Mouse (Mus musculus) ES-E14 (cell line): ENCODE data around the gene Col4a3.

ENCODE experiments used
- CHD2 ChIP-seq: IDR thresholded peaks from 2 replicates; pipeline ENCODE4 v1.6.1; 2014; ENCODE audit warnings: mild to moderate bottlenecking, low read depth, low read length, inconsistent platforms
- HCFC1 ChIP-seq: IDR thresholded peaks from 2 replicates; pipeline ENCODE4 v1.6.1; 2012; ENCODE audit warnings: low read length, inconsistent platforms, borderline replicate concordance; ENCODE audit not compliant: insufficient read depth
- MAFK ChIP-seq: IDR thresholded peaks from 2 replicates; pipeline ENCODE4 v1.6.1; 2014; ENCODE audit warnings: mild to moderate bottlenecking, low read depth, low read length, inconsistent platforms; ENCODE audit not compliant: insufficient read depth
- ZC3H11A ChIP-seq: IDR thresholded peaks from 2 replicates; pipeline ENCODE4 v1.6.1; 2012; ENCODE audit warnings: low read depth, mild to moderate bottlenecking, inconsistent platforms, low read length, borderline replicate concordance
- ZNF384 ChIP-seq: IDR thresholded peaks from 2 replicates; pipeline ENCODE4 v1.6.1; 2012; ENCODE audit warnings: low read depth, low read length, inconsistent platforms

DNA sequence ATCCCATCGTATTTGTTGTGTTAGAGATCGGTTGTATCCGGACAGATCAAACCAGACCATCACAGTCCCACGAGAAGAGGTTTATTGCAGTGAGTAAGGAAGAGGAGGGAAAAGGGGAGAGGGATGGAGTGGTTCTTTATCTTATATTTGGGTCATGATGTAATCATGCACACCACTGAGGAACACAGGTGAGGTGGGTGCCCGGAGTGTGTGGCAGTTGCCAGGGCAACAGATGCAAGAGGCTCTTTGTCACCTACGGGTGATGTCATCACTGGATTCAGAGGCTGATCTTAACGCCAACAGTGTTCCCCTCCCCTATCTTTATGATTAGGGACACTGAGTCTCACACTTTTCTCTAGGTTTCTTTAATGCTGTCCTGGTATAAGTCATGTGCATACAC, 18.6 kb downstream of the Col4a3 start:
- TF ChIP-seq MAFK (no peak), HCFC1 (no peak), ZNF384 (no peak), CHD2 (no peak), ZC3H11A (no peak)
